Mouse (Mus musculus) heart, adult 2 months (tissue): ENCODE data around the gene Nthl1.

ENCODE experiments used
- CTCF ChIP-seq: fragments of 200-600 bp; IDR thresholded peaks from 2 replicates; pipeline ENCODE4 v1.8.1; 2022; ENCODE audit warnings: antibody characterized with exemption, mild to moderate bottlenecking, moderate library complexity
- EP300 ChIP-seq: fragments of 200-500 bp; IDR thresholded peaks from 2 replicates; pipeline ENCODE4 v1.6.1; 2011; ENCODE audit warnings: low read depth, low read length, control low read depth; ENCODE audit not compliant: insufficient read depth
- POLR2A ChIP-seq: fragments of 200-500 bp; IDR thresholded peaks from 2 replicates; pipeline ENCODE4 v1.6.1; 2011; ENCODE audit warnings: mild to moderate bottlenecking, low read depth, low read length, control low read depth; ENCODE audit not compliant: insufficient read depth

DNA sequence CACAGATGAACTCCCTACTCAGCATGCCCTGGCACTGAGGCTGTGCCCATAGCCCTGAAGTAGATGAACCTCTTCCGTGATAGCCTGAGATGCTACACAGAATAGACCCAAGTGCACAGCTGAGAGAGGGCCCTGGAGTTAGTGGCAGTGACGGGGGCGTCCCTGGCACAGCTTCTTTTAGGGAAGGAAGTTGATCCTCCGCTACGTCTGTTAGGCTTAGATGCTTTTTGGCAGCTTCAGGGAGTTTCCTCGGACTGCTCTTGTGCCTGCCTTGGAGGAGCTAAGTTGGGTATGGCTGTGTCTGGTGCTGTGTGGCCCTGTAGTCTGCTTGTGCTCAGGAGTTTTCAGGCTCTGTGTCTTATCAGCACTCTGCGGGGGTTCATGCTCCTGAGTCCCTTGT, 41.8 kb downstream of the Nthl1 start:
- no peak for TF ChIP-seq CTCF
- TF ChIP-seq EP300, result no peak
- TF ChIP-seq POLR2A, result no peak
